Mouse (Mus musculus) intestine, embryonic 14.5 days (tissue): ENCODE measurements at regions not wholly inside any gene's neighbourhood (a gene's known extent, or its start where the extent isn't known, plus 50 kb on each side); places are given as distances from the start of the nearest gene placed in this dataset.

Experiments
- ATAC-seq: fragments of 200-750 bp; cut with Nextera tagmentation; replicated peaks from 2 replicates; pipeline ENCODE4 v1.8.0; 2017; ENCODE audit warnings: low read depth, moderate number of reproducible peaks, moderate TSS enrichment, moderate library complexity; ENCODE audit not compliant: low FRiP score, low TSS enrichment
- DNase-seq: peaks from one replicate; pipeline ENCODE4 v3.0.0-alpha.2; 2018; ENCODE audit warnings: low spot score
- H3K27ac ChIP-seq: fragments of 300-500 bp; sonication (generic); 2 replicates; pipeline ENCODE4 v1.5.1; 2014; ENCODE audit warnings: low read depth, mild to moderate bottlenecking, control low read depth
- H3K27me3 ChIP-seq: fragments of 300-500 bp; sonication (generic); replicated peaks from 2 replicates; pipeline ENCODE4 v1.6.1; 2014; ENCODE audit warnings: low read length, control low read depth; ENCODE audit not compliant: control insufficient read depth, insufficient read depth
- H3K36me3 ChIP-seq: fragments of 300-500 bp; sonication (generic); 2 replicates; pipeline ENCODE4 v1.6.1; 2014; ENCODE audit warnings: low read length, control low read depth; ENCODE audit not compliant: control insufficient read depth, insufficient read depth
- H3K4me1 ChIP-seq: fragments of 300-500 bp; sonication (generic); replicated peaks from 2 replicates; pipeline ENCODE4 v1.6.1; 2014; ENCODE audit warnings: low read length, control low read depth, mixed read lengths; ENCODE audit not compliant: control insufficient read depth, insufficient read depth
- H3K4me2 ChIP-seq: fragments of 300-500 bp; sonication (generic); 2 replicates; pipeline ENCODE4 v1.6.1; 2014; ENCODE audit warnings: low read length
- H3K4me3 ChIP-seq: fragments of 300-500 bp; sonication (generic); 2 replicates; pipeline ENCODE4 v1.5.1; 2014; ENCODE audit warnings: low read depth, low read length, control low read depth, mixed read lengths
- H3K9ac ChIP-seq: fragments of 300-500 bp; sonication (generic); 2 replicates; pipeline ENCODE4 v1.6.1; 2014; ENCODE audit warnings: mild to moderate bottlenecking, low read length
- H3K9me3 ChIP-seq: fragments of 300-500 bp; sonication (generic); 2 replicates; pipeline ENCODE4 v1.6.1; 2016; ENCODE audit warnings: low read length, control low read depth; ENCODE audit not compliant: control insufficient read depth
- WGBS: fragments of 180-500 bp; shearing (Covaris S2); extraction: QIAGEN DNeasy Blood & Tissue Kit; methylation state at CpG from one replicate; pipeline ENCODE4 v1.1.7; 2014; 5-methylcytosine and 5-hydroxymethylcytosine counted together

DNA sequence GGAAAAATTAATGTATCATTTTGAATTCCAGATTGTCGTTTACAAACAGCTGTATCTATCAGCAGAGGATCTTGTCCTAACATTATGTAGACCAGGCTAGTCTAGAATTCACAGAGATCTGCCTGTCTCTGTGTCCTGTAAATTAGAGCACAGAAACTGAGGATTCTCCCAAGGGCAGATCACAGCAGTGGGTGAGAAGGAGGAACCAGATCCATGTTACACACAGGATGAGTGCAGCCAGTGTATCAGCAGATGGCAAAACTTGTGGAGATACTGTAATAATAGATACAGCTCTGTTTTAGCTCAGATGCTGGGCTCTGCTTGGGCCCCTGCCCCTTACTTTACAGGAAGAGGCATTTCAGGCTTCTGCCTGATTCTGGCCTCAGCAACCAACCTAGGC, 1384.0 kb upstream of the 1700008P02Rik start:
- Histone ChIP-seq H3K4me1 (no peaks in the 10 kb centered on the region), H3K9me3 (no peaks in the 10 kb centered on the region), H3K4me3 (no peak overlapping the region), H3K27me3 (no peaks in the 10 kb centered on the region), H3K36me3 (no peaks in the 10 kb centered on the region), H3K4me2 (no peak overlapping the region), H3K9ac (no peak overlapping the region), H3K27ac (no peak overlapping the region)
- no peak for ATAC-seq
- WGBS = 96% methylated on average over 1 of the region's 1 CpGs
- DNase-seq = no peak

DNA sequence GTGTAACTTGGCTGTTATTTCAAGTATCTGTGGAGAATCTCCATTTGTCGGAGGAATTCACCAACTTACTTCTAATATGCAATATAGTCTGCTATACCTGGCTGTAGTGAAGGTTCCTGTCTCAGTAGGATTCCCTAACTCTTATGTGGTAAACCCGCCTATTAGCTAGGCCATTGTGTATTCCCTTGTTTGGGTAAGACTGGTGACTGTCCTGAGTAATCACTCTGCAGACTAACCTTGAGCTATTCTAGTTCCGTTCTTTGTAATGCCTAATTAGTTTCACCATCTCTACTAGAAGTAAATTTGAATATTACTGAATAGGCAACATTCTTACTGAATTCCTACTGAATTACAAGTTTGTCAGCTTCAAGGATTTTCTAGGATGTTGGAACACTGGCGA, 1380.8 kb upstream of the 1700008P02Rik start:
- Histone ChIP-seq H3K9ac (no peak overlapping the region), H3K9me3 (no peaks in the 10 kb centered on the region), H3K4me1 (no peaks in the 10 kb centered on the region), H3K4me3 (no peak overlapping the region), H3K4me2 (no peak overlapping the region), H3K36me3 (no peaks in the 10 kb centered on the region), H3K27ac (no peak overlapping the region), H3K27me3 (no peaks in the 10 kb centered on the region)
- ATAC-seq (no peak), DNase-seq (no peak)
- 85% methylated on average over 4 of the region's 4 CpGs for WGBS

DNA sequence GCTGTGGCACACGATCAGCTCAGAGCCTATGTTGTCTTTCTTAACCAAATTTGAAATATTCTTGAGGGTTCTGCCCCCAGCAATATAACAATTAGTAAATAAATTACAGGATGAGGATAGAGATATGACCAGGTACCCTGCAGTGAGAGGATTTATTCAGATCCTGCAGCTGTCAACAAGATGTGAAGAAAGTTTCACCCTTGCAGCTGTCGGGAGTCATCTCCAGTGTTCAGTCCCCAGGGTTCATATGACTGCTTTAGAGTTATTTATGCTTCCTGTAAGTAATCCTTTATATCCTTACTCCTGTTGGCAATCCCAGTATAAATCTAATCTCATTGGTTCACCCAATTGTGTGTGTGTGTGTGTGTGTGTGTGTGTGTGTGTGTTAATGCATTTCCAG, 1372.1 kb upstream of the 1700008P02Rik start:
- 87% methylated on average over 2 of the region's 2 CpGs for WGBS
- H3K27ac ChIP-seq = no peak overlapping the region
- H3K9me3 ChIP-seq = no peaks in the 10 kb centered on the region
- H3K27me3 ChIP-seq = no peaks in the 10 kb centered on the region
- H3K4me2 ChIP-seq = no peak overlapping the region
- no peak for ATAC-seq
- H3K36me3 ChIP-seq = no peaks in the 10 kb centered on the region
- H3K4me1 ChIP-seq = no peaks in the 10 kb centered on the region
- DNase-seq = no peak
- no peak overlapping the region for H3K9ac ChIP-seq
- H3K4me3 ChIP-seq = no peak overlapping the region

DNA sequence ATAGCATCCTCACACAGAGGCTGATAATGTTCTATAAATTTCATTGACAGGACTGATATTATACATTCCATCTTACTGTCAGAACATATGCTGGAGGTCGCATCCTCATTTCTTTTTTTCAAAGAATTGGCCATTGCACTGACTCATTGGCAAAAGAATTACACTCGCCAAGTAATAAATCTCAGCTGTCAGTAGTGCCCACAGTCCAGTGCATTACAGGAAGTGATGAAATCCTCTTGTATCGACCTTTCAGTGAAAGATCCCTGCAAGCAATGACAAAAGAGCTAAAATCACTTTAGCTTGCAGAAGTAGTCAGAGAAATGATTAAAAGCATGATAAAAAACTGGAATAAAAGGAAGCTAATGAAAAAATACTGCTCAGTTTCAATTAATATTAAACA, 1353.0 kb upstream of the 1700008P02Rik start:
- no peak overlapping the region for H3K4me2 ChIP-seq
- no peaks in the 10 kb centered on the region for H3K36me3 ChIP-seq
- ATAC-seq (no peak), DNase-seq (no peak)
- H3K4me1 ChIP-seq = no peaks in the 10 kb centered on the region
- 53% methylated on average over 3 of the region's 3 CpGs for WGBS
- no peaks in the 10 kb centered on the region for H3K27me3 ChIP-seq
- H3K9me3 ChIP-seq = no peaks in the 10 kb centered on the region
- H3K27ac ChIP-seq = no peak overlapping the region
- no peak overlapping the region for H3K4me3 ChIP-seq
- no peak overlapping the region for H3K9ac ChIP-seq

DNA sequence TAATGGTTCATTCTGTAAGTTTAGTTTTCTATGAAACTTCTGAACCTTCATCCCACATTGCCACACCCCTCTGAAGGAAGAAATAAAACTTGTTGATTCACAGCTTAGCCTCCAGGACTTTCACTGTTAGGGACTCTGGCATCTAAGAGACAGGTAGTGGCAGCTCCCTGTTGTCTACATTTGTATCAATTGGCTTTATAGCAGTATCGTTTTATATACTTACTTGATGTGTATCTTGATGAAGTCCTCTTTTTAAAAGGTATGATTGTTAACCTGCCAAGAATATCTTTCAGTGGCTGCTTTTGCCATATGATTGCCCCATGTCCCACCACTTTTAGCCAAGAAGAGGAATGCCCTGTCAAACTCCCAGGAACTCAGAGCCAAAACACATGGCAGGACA, 1333.7 kb upstream of the 1700008P02Rik start:
- no peak overlapping the region for H3K9ac ChIP-seq
- no peak for DNase-seq
- WGBS = 91% methylated on average over 1 of the region's 1 CpGs

DNA sequence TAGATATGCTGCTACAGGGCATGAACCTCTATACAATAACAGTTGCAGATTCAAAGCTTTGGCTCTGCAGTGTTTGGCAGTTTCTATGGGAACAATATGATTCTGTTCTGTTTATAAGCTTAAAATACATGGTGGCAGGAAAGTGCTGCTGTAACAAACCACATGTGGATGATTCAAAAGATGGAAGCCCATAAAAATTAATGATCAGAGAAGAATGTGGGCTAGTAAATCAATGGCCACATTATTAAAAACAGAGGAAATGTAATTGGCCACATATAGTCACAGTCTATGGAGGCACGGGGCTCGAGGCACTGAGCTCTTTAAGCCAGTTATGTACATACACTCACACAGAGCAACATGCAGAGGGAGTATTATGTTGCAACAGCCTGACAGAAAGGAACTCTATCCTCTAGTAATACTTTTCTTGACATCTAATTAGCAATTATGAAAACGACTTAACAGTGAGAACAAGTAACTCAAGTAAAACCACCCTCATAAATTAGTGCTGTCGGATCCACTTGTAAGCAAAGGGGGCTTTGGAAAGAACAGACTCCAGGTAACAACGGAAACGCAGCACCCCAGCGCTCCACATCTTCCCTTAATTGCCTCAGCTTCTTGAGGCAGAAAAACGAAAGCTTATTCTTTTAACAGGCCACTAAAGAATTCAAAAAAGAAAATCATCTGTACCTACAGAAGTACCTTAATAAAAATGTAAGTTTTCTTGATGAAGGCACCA, 1323.6 kb upstream of the 1700008P02Rik start:
- no peak overlapping the region for H3K27ac ChIP-seq
- DNase-seq = no peak
- no peaks in the 10 kb centered on the region for H3K36me3 ChIP-seq
- no peaks in the 10 kb centered on the region for H3K4me1 ChIP-seq
- H3K27me3 ChIP-seq = no peaks in the 10 kb centered on the region
- 55% methylated on average over 8 of the region's 8 CpGs for WGBS
- ATAC-seq = no peak
- no peak overlapping the region for H3K9ac ChIP-seq
- no peaks in the 10 kb centered on the region for H3K9me3 ChIP-seq
- H3K4me3 ChIP-seq = no peak overlapping the region
- no peak overlapping the region for H3K4me2 ChIP-seq

More for the DNA sequence above, 1333.7 kb upstream of the 1700008P02Rik start:
- no peaks in the 10 kb centered on the region for H3K4me1 ChIP-seq
- H3K27me3 ChIP-seq = no peaks in the 10 kb centered on the region
- no peak overlapping the region for H3K4me2 ChIP-seq
- no peak overlapping the region for H3K4me3 ChIP-seq
- no peaks in the 10 kb centered on the region for H3K36me3 ChIP-seq
- H3K9me3 ChIP-seq = no peaks in the 10 kb centered on the region
- H3K27ac ChIP-seq = no peak overlapping the region
- ATAC-seq = no peak
